Mouse (Mus musculus) midbrain, embryonic 12.5 days (tissue): Measurements from ENCODE around the gene Apoa4. TPM values are rescaled to one million over a fixed set of nuclear protein-coding genes. Genes with fewer than 3 reads are reported as not detected.

Experiments
- polyA plus RNA-seq: library from polyadenylated mRNA; unstranded; fragments of >200 nt; fragmentation: Nextera tagmentation; extraction: Ambion mirVana; gene quantifications from 2 replicates; pipeline ENCODE4 v1.2.1, GENCODE M21; 2016

Gene Apoa4
- polyA plus RNA-seq, 1 experiment from 2014 or later = not detected

Other genes with a start within 250 kb of the Apoa4 start
- 291 and 326 TPM in 2 replicates for gene Pafah1b2, start 228.0 kb upstream of the Apoa4 start, polyA plus RNA-seq
- gene Sik3, start 227.9 kb upstream of the Apoa4 start, polyA plus RNA-seq = 11.8 and 12.6 TPM in 2 replicates
- gene Apoa1, start 12.1 kb upstream of the Apoa4 start, polyA plus RNA-seq = 1.3 and 6.7 TPM in 2 replicates
- not detected in 2 replicates for gene Apoc3, start 5.1 kb upstream of the Apoa4 start, polyA plus RNA-seq
- gene Apoa5, start 27.9 kb downstream of the Apoa4 start, polyA plus RNA-seq = not detected in 2 replicates
- gene Zpr1, start 32.4 kb downstream of the Apoa4 start, polyA plus RNA-seq = 58.3 and 63.2 TPM in 2 replicates
- gene Bud13, start 42.3 kb downstream of the Apoa4 start, polyA plus RNA-seq = 23.2 and 24.7 TPM in 2 replicates
- gene 4931429L15Rik, start 79.3 kb downstream of the Apoa4 start, polyA plus RNA-seq = not detected in 2 replicates